Mouse (Mus musculus): ENCODE data around the gene Olfr926.
"Not testable (repeated sequence)": the region's sequence is repeated elsewhere in the genome, so short reads cannot be mapped to it uniquely, and the experiment has no call there.

The Olfr926 gene

GRCm38 (mm10) chr9:38876826-38877225 is at the start of gene Olfr926:
Gene Olfr926, plus strand, starts transcription at chr9:38877126.
- DNase-seq (ENCODE audit: low read depth, low spot score) = no peak

GRCm38 (mm10) chr9:38833027-38833426 is 43.9 kb upstream of the Olfr926 start:
- no peak for DNase-seq (ENCODE audit: low read depth, low spot score)

GRCm38 (mm10) chr9:38844149-38844548 is 32.8 kb upstream of the Olfr926 start, which contains the start of gene Olfr924:
Gene Olfr924, plus strand, starts transcription at chr9:38844449.
- no peak for DNase-seq (ENCODE audit: low read depth, low spot score)

- no peak for DNase-seq (ENCODE audit: low read depth, low spot score)
Observed at GRCm38 (mm10) chr9:38854760-38855159, 22.2 kb upstream of the Olfr926 start, which contains the start of gene Olfr26. Gene Olfr26, plus strand, starts transcription at chr9:38855060.

GRCm38 (mm10) chr9:38874880-38875279 is 2.0 kb upstream of the Olfr926 start:
- DNase-seq (ENCODE audit: low read depth, low spot score) = not testable (repeated sequence)

Data from telencephalon, adult 2 months (tissue).